Comparison of ENCODE assay signal across 8 mouse cellular contexts in genomic region chr2:156722071-156722575, GRCm38 (mm10). TPM values are rescaled to one million over a fixed set of nuclear protein-coding genes. Genes with fewer than 3 reads are reported as not detected.
DNase-seq lines count a peak whose midpoint lies in the region; ATAC-seq lines count a peak whose summit lies in the region.

No protein-coding gene starts in this region.

- H3K9me3 ChIP-seq in embryonic facial prominence, embryonic 13.5 days: no peaks in the 10 kb centered on the region
- no peaks in the 10 kb centered on the region for H3K9me3 ChIP-seq in liver, embryonic 15.5 days (replicated peaks)
- no peaks in the 10 kb centered on the region for H3K9me3 ChIP-seq in neural tube, embryonic 12.5 days

- DNase-seq in 416B (ENCODE audit: low read depth) (peak; percentile 91), adipocyte (ENCODE audit: low spot score) (peak; percentile 88)
- peak; percentile 87 to 89 for DNase-seq in heart, adult 9 months (ENCODE audit: low spot score in 2 of 2)
- peak; percentile 61 to 64 for DNase-seq in kidney, adult 8-10 months
- peak; percentile 44 for DNase-seq in urinary bladder, adult 2 months (ENCODE audit: low spot score)

- ATAC-seq in embryonic facial prominence, embryonic 13.5 days (ENCODE audit: insufficient number of reproducible peaks, insufficient read depth, low FRiP score, low TSS enrichment, low read depth): no peak
- ATAC-seq in liver, embryonic 15.5 days (ENCODE audit: insufficient read depth): no peak
- ATAC-seq in neural tube, embryonic 12.5 days (ENCODE audit: low FRiP score, low read depth): no peak

- H3K27me3 ChIP-seq in embryonic facial prominence, embryonic 13.5 days: no peaks in the 10 kb centered on the region
- H3K27me3 ChIP-seq in liver, embryonic 15.5 days: peaks cover 19% of the 10 kb centered on the region
- H3K27me3 ChIP-seq in neural tube, embryonic 12.5 days (replicated peaks): no peaks in the 10 kb centered on the region

- H3K4me2 ChIP-seq in embryonic facial prominence, embryonic 13.5 days: peak overlapping the region; percentile 89
- H3K4me2 ChIP-seq in liver, embryonic 15.5 days: peak overlapping the region; percentile 99
- peak overlapping the region; percentile 75 for H3K4me2 ChIP-seq in neural tube, embryonic 12.5 days (replicated peaks)

- under 1% methylated on average over 15 of the region's 15 CpGs for WGBS in embryonic facial prominence, embryonic 13.5 days
- 1% methylated on average over 15 of the region's 15 CpGs for WGBS in liver, embryonic 15.5 days (ENCODE audit: insufficient replicate concordance)
- under 1% methylated on average over 15 of the region's 15 CpGs for WGBS in neural tube, embryonic 12.5 days

- H3K4me3 ChIP-seq in embryonic facial prominence, embryonic 13.5 days: peak overlapping the region; percentile 66
- peak overlapping the region; percentile 86 for H3K4me3 ChIP-seq in liver, embryonic 15.5 days (replicated peaks)
- H3K4me3 ChIP-seq in neural tube, embryonic 12.5 days: peak overlapping the region; percentile 92

- H3K4me1 ChIP-seq in embryonic facial prominence, embryonic 13.5 days: peaks cover 78% of the 10 kb centered on the region
- H3K4me1 ChIP-seq in liver, embryonic 15.5 days (replicated peaks): peaks cover 70% of the 10 kb centered on the region
- peaks cover 72% of the 10 kb centered on the region for H3K4me1 ChIP-seq in neural tube, embryonic 12.5 days

- H3K36me3 ChIP-seq in embryonic facial prominence, embryonic 13.5 days: no peaks in the 10 kb centered on the region
- no peaks in the 10 kb centered on the region for H3K36me3 ChIP-seq in liver, embryonic 15.5 days (replicated peaks)
- no peaks in the 10 kb centered on the region for H3K36me3 ChIP-seq in neural tube, embryonic 12.5 days

- H3K27ac ChIP-seq in embryonic facial prominence, embryonic 13.5 days: peak overlapping the region; percentile 83
- H3K27ac ChIP-seq in liver, embryonic 15.5 days (replicated peaks): no peak overlapping the region
- H3K27ac ChIP-seq in neural tube, embryonic 12.5 days: peak overlapping the region; percentile 46; the same call in 1 of the 2 replicates

- H3K9ac ChIP-seq in embryonic facial prominence, embryonic 13.5 days: peak overlapping the region; percentile 91
- H3K9ac ChIP-seq in liver, embryonic 15.5 days: peak overlapping the region; percentile 82; the same call in 1 of the 2 replicates
- H3K9ac ChIP-seq in neural tube, embryonic 12.5 days: peak overlapping the region; percentile 89

RNA-seq across cellular contexts. Expression of gene Myl9, which starts 53.1 kb away (rescaled TPM):
- 197 TPM in 2 replicates for polyA plus RNA-seq in embryonic facial prominence, embryonic 13.5 days (2015; fragmentation: Nextera tagmentation; extraction: Ambion mirVana)
- 48.1 and 52.7 TPM in 2 replicates for polyA plus RNA-seq in liver, embryonic 15.5 days (2015; fragmentation: Nextera tagmentation; extraction: Ambion mirVana)
- polyA plus RNA-seq in neural tube, embryonic 12.5 days (2016; fragmentation: Nextera tagmentation; extraction: Ambion mirVana): 71.8 and 73.4 TPM in 2 replicates
- 4,146 and 6,672 TPM in 2 replicates for polyA plus RNA-seq in urinary bladder, adult 2 months (2012; rRNA removed)

Comparison
In these comparisons a context has a peak if more than half of its experiments do, and no peak if none do; other contexts are left out.
1. RNA of gene Myl9, which starts 53.1 kb away (polyA plus RNA-seq): 4,146 to 6,672 TPM in urinary bladder, adult 2 months; 197 TPM in embryonic facial prominence, embryonic 13.5 days, 71.8 to 73.4 TPM in neural tube, embryonic 12.5 days and 48.1 to 52.7 TPM in liver, embryonic 15.5 days; every median in the first group is over 10 times any median in the second.
2. Peak in every context shown above with its lines, with median percentiles within 50 percentile points of each other: DNase-seq, H3K4me2 ChIP-seq, H3K4me3 ChIP-seq and H3K9ac ChIP-seq.